Mouse (Mus musculus) liver, embryonic 14.5 days (tissue): ENCODE data around the gene Clec4b2. TPM values are rescaled to one million over a fixed set of nuclear protein-coding genes. Genes with fewer than 3 reads are reported as not detected.
"Not testable (repeated sequence)": the region's sequence is repeated elsewhere in the genome, so short reads cannot be mapped to it uniquely, and the experiment has no call there.

Source experiments
- ATAC-seq: fragments of 200-750 bp; cut with Nextera tagmentation; 2 replicates; pipeline ENCODE4 v1.8.0; 2017; ENCODE audit warnings: moderate number of reproducible peaks, mild to moderate bottlenecking, moderate library complexity; ENCODE audit not compliant: insufficient read depth
- DNase-seq, 3 experiments: peaks; one replicate each; pipeline ENCODE4 v3.0.0-alpha.2; 2012 to 2013; ENCODE audit warnings: low read depth in 3 of 3, low spot score in 3 of 3
- H3K27ac ChIP-seq: fragments of 300-500 bp; sonication (generic); 2 replicates; pipeline ENCODE4 v1.5.1; 2014; ENCODE audit warnings: moderate library complexity, mild to moderate bottlenecking, control low read depth, inconsistent platforms
- H3K27me3 ChIP-seq: fragments of 300-500 bp; sonication (generic); 2 replicates; pipeline ENCODE4 v1.6.1; 2014; ENCODE audit warnings: mild to moderate bottlenecking, low read length, moderate library complexity; ENCODE audit not compliant: control insufficient read depth, insufficient read depth
- H3K36me3 ChIP-seq: fragments of 300-500 bp; sonication (generic); replicated peaks from 2 replicates; pipeline ENCODE4 v1.6.1; 2014; ENCODE audit warnings: low read depth; ENCODE audit not compliant: control insufficient read depth, insufficient read depth
- H3K4me1 ChIP-seq, 2 experiments: fragments of 200-500 bp in 1 of 2; fragments of 300-500 bp in 1 of 2; sonication (generic) in 1 of 2; replicated peaks; 2 replicates each; pipeline ENCODE4 v1.6.1; 2012 to 2014; ENCODE audit warnings: antibody characterized with exemption in 1 of 2, inconsistent platforms in 1 of 2, low read length in 1 of 2; ENCODE audit not compliant: control insufficient read depth in 2 of 2, insufficient read depth in 2 of 2
- H3K4me2 ChIP-seq: fragments of 300-500 bp; sonication (generic); 2 replicates; pipeline ENCODE4 v1.6.1; 2014; ENCODE audit warnings: low read depth, mild to moderate bottlenecking, control low read depth, moderate library complexity
- H3K4me3 ChIP-seq, 2 experiments: fragments of 200-500 bp in 1 of 2; fragments of 300-500 bp in 1 of 2; sonication (generic) in 1 of 2; 2 replicates each; pipeline ENCODE4 v1.5.1; 2012 to 2014; ENCODE audit warnings: low read depth in 2 of 2, low read length in 2 of 2, mild to moderate bottlenecking in 2 of 2, control low read depth in 1 of 2, inconsistent platforms in 1 of 2, moderate library complexity in 1 of 2; ENCODE audit not compliant: insufficient read depth in 1 of 2
- H3K9ac ChIP-seq: fragments of 300-500 bp; sonication (generic); replicated peaks from 2 replicates; pipeline ENCODE4 v1.6.1; 2014; ENCODE audit warnings: mild to moderate bottlenecking, control low read depth, moderate library complexity
- H3K9me3 ChIP-seq: fragments of 300-500 bp; sonication (generic); 2 replicates; pipeline ENCODE4 v1.6.1; 2016; ENCODE audit warnings: low read length, mixed read lengths; ENCODE audit not compliant: control insufficient read depth
- CTCF ChIP-seq: IDR thresholded peaks from 2 replicates; pipeline ENCODE4 v1.5.1; 2016; ENCODE audit warnings: antibody characterized with exemption, low read depth, control low read depth
- EP300 ChIP-seq: IDR thresholded peaks from 2 replicates; pipeline ENCODE4 v1.6.1; 2016; ENCODE audit warnings: antibody characterized with exemption, low read depth
- WGBS: fragments of 180-500 bp; shearing (Covaris S2); extraction: QIAGEN DNeasy Blood & Tissue Kit; methylation state at CpG from one replicate; pipeline ENCODE4 v1.1.7; 2014; ENCODE audit not compliant: insufficient replicate concordance; 5-methylcytosine and 5-hydroxymethylcytosine counted together
- polyA plus RNA-seq, 2 experiments: library from polyadenylated mRNA; depleted of rRNA in 1 of 2; stranded (reverse) in 1 of 2; unstranded in 1 of 2; fragments of >200 nt; fragmentation: Nextera tagmentation in 1 of 2; extraction: Ambion mirVana in 1 of 2; gene quantifications; 2 replicates each; pipeline versions ENCODE4 v1.2.1 to v1.2.3; 2012 to 2014

Clec4b2 gene
- polyA plus RNA-seq, 2 experiments, result 0.08 to 0.11 TPM

- no peak for DNase-seq
- no peaks in the 10 kb centered on the region for H3K4me1 ChIP-seq
- no peaks in the 10 kb centered on the region for H3K9me3 ChIP-seq
- H3K9ac ChIP-seq, result no peak overlapping the region
- H3K4me2 ChIP-seq, result no peak overlapping the region
- no peak for ATAC-seq
- H3K27me3 ChIP-seq, result no peaks in the 10 kb centered on the region
- TF ChIP-seq CTCF (no peak), EP300 (no peak)
- H3K4me3 ChIP-seq, result no peak overlapping the region
- no peaks in the 10 kb centered on the region for H3K36me3 ChIP-seq
- no peak overlapping the region for H3K27ac ChIP-seq
Measured at GRCm38 (mm10) chr6:123171040-123171439, 1.7 kb upstream of the Clec4b2 start.

DNA sequence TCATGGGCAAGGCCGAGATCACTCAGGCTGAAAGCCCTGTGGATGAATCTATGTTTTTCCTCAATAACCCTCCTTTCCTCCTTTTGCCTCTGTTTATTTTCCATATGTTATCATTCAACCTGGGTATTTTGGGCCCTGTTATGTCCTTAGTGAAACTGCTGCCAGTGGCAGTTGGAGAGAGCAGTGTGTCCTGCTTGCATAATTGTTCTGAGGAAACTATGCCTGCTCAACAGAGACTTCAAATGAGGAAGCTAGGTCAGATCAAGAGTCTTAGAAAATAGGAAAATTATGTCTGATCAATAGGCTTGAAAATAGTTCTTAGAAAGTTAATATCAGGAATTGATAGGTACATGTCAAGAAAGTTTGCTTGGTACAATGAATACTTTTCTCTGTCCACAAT, 2.9 kb downstream of the Clec4b2 start:
- 42% methylated on average over 1 of the region's 1 CpGs for WGBS
- Histone ChIP-seq H3K27ac (no peak overlapping the region), H3K27me3 (no peaks in the 10 kb centered on the region), H3K4me1 (no peaks in the 10 kb centered on the region), H3K4me2 (no peak overlapping the region), H3K9me3 (no peaks in the 10 kb centered on the region), H3K36me3 (no peaks in the 10 kb centered on the region), H3K9ac (no peak overlapping the region), H3K4me3 (no peak overlapping the region)
- no peak for DNase-seq
- ATAC-seq, result no peak
- no peak for TF ChIP-seq CTCF
- TF ChIP-seq EP300, result no peak

- not testable (repeated sequence) for ATAC-seq, H3K36me3 ChIP-seq, H3K9ac ChIP-seq, H3K27ac ChIP-seq, H3K4me3 ChIP-seq, H3K27me3 ChIP-seq, DNase-seq, H3K4me1 ChIP-seq, H3K4me2 ChIP-seq, H3K9me3 ChIP-seq
- 48% methylated on average over 2 of the region's 2 CpGs for WGBS
- TF ChIP-seq CTCF, result peak; percentile 40; the same call in 1 of the 2 replicates
Measured at GRCm38 (mm10) chr6:123184862-123185261, 12.2 kb downstream of the Clec4b2 start.

DNA sequence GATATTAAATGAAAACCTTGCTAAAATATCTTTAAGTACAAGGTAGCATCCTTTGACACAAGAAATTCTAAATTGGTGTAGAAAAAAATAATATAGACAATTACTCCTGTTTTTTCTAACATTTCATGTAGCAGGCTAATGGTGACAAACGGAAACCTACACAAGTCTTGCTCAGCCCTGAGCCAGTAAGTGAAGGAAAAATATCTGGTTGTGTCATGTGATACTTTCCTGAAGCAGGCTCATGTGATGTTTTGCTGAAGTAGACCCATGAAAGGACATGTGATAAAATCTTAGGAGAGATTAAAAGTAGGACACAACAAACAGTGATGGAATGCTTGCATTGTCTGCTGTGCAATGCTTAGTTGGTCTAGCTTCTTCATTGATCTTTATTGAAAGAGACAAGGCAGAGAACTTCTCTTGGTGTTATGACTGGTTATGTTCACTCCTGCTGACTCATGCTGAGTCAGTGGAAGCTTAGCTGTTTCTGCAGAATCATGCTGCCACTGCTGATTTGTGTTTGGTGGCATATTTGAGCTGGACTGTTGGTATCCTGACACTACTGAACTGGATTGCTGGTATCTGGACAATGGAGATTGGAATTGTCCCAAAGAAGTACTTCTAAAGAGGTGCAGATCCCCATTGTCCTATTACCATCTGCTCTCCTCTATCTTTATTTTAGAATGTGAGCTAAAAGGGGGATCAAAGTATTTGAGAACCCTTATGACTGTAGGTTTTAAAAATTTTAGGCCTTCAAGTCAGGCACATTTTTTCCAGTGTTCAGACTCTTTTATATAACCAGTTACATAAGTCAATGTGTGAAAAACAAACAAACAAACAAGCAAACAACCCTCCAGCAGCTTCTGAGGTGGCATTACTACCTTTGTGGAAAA, 34.7 kb downstream of the Clec4b2 start:
- peaks cover 3 to 5% of the 10 kb centered on the region in 2 experiments; a peak in 3 of 4 replicates for H3K4me1 ChIP-seq
- H3K4me3 ChIP-seq, result no peak overlapping the region
- no peak overlapping the region for H3K9ac ChIP-seq
- H3K4me2 ChIP-seq, result peak overlapping the region; percentile 17
- 60% methylated on average over 1 of the region's 1 CpGs for WGBS
- H3K9me3 ChIP-seq, result no peaks in the 10 kb centered on the region
- no peaks in the 10 kb centered on the region for H3K36me3 ChIP-seq
- TF ChIP-seq CTCF (no peak), EP300 (peak; percentile 85)
- ATAC-seq (peak; percentile 92), DNase-seq (peak; percentile 72 to 80 (median 74))
- H3K27me3 ChIP-seq, result no peaks in the 10 kb centered on the region
- H3K27ac ChIP-seq, result peak overlapping the region; percentile 40

DNA sequence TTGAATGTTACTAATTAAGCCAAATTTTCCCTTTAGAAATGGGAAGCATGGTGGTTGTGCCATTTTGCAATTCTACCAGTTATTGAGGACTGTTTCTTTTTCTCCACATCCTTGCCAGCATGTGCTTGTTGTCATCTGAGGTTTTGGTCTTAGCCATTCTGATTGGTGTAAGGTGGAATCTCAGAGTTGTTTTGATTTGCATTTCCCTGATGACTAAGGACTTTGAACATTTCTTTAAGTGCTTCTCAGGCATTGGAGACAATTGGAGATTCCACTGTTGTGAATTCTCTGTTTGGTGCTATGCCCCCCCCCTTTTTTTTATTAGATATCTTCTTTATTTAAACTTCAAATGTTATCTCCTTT, 35.4 kb downstream of the Clec4b2 start:
- peak; percentile 53; the same call in 1 of the 2 replicates for ATAC-seq
- not testable (repeated sequence) for H3K9ac ChIP-seq, H3K36me3 ChIP-seq, H3K4me1 ChIP-seq, H3K4me3 ChIP-seq, DNase-seq, H3K9me3 ChIP-seq, H3K27me3 ChIP-seq
- peak overlapping the region; percentile 40 for H3K27ac ChIP-seq
- H3K4me2 ChIP-seq, result peak overlapping the region; percentile 17; the same call in 1 of the 2 replicates
